Mouse (Mus musculus) spleen, adult 12 weeks (tissue): ENCODE measurements around the gene Trim7.
"Not testable (repeated sequence)": the region's sequence is repeated elsewhere in the genome, so short reads cannot be mapped to it uniquely, and the experiment has no call there.

ENCODE experiments used
- DNase-seq: peaks from one replicate; pipeline ENCODE4 v3.0.0; 2022; ENCODE audit warnings: low spot score

Gene Trim7

GRCm38 (mm10) chr11:48801831-48802772 is 23.8 kb upstream of the Trim7 start:
- DNase-seq, result no peak

GRCm38 (mm10) chr11:48803988-48804387 is 22.0 kb upstream of the Trim7 start:
- no peak for DNase-seq

- DNase-seq, result no peak
Measured at GRCm38 (mm10) chr11:48804922-48805321, 21.0 kb upstream of the Trim7 start.

GRCm38 (mm10) chr11:48806856-48807562 is 18.9 kb upstream of the Trim7 start:
- DNase-seq, result no peak

- DNase-seq, result no peak
Measured at GRCm38 (mm10) chr11:48807563-48808303, 18.2 kb upstream of the Trim7 start.

GRCm38 (mm10) chr11:48808304-48808646 is 17.7 kb upstream of the Trim7 start:
- no peak for DNase-seq

GRCm38 (mm10) chr11:48808737-48809433 is 17.1 kb upstream of the Trim7 start:
- no peak for DNase-seq

GRCm38 (mm10) chr11:48809434-48809830 is 16.5 kb upstream of the Trim7 start:
- no peak for DNase-seq

GRCm38 (mm10) chr11:48810142-48810541 is 15.8 kb upstream of the Trim7 start:
- DNase-seq, result no peak

GRCm38 (mm10) chr11:48813782-48814181 is 12.2 kb upstream of the Trim7 start:
- no peak for DNase-seq

GRCm38 (mm10) chr11:48815851-48816250 is 10.1 kb upstream of the Trim7 start:
- no peak for DNase-seq

- DNase-seq, result no peak
Measured at GRCm38 (mm10) chr11:48816281-48816781, 9.6 kb upstream of the Trim7 start.

- DNase-seq, result peak; percentile 99
Measured at GRCm38 (mm10) chr11:48816800-48817665, 8.9 kb upstream of the Trim7 start, which contains the start of gene Trim41. Gene Trim41 (minus strand): TSS chr11:48817353.

GRCm38 (mm10) chr11:48817794-48818193 is 8.1 kb upstream of the Trim7 start:
- DNase-seq, result no peak

- DNase-seq, result peak; percentile 85
Measured at GRCm38 (mm10) chr11:48818346-48818745, 7.6 kb upstream of the Trim7 start.

GRCm38 (mm10) chr11:48819614-48820307 is 6.2 kb upstream of the Trim7 start:
- no peak for DNase-seq

- no peak for DNase-seq
Measured at GRCm38 (mm10) chr11:48820308-48820674, 5.6 kb upstream of the Trim7 start.

- DNase-seq, result not testable (repeated sequence)
Measured at GRCm38 (mm10) chr11:48821299-48821698, 4.6 kb upstream of the Trim7 start.

GRCm38 (mm10) chr11:48822768-48823512 is 3.0 kb upstream of the Trim7 start:
- no peak for DNase-seq
